Mouse (Mus musculus): ENCODE results near the gene Tmtc2.

- TF ChIP-seq CTCF (IDR thresholded peaks at IDR 0.05; ENCODE audit: borderline replicate concordance, control insufficient read depth, extremely low read depth, insufficient read depth, low read length, poor library complexity) (no peak), POLR2A (IDR thresholded peaks at IDR 0.05; ENCODE audit: control insufficient read depth, extremely low read depth, insufficient read depth, low read length, poor library complexity) (no peak)
Observed at GRCm38 (mm10) chr10:105228623-105229022, 345.6 kb downstream of the Tmtc2 start.
